Mouse (Mus musculus): ENCODE measurements around the gene Kcnip2. TPM values are rescaled to one million over a fixed set of nuclear protein-coding genes. Genes with fewer than 3 reads are reported as not detected.
A peak's percentile ranks its signal among the peaks of the same experiment; 100 is the strongest.

Kcnip2 gene
- 30.6 and 42.8 TPM in 2 replicates for total RNA-seq (2014; rRNA removed)
- 29.4 and 30.3 TPM in 2 replicates for polyA plus RNA-seq (2015; fragmentation: Nextera tagmentation; extraction: Ambion mirVana)

DNA sequence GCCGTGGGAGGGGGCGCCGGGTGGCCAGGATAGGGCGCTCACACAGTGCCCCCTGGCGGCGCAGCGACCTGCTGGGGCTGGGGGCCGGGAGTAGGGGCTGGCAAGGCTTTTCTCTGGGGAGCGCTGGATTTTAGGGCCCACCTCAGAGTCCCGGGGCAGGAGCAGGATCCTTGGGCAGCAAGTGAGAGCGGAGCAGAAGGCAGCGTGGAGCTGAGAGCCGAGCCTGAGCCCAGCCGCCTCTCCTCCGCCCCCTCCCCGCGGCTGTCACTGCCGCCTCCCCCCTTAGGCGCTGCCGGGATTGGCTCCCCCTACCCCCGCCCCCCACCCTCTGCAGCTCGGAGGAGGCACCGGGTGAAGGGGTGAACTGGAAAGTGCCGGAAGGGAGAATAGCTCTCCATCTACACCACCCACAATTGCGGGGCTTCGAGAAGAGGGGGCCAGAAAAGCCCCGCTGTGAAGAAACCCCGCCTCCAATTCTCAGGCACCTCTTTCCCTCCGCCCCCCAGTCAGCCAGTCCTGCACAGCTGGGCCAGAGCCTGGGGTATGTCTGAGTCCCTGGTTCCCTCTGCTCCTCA lies at the start of gene Kcnip2:
Gene Kcnip2 (minus strand): TSS at position 231 of the 575 bp plus-strand sequence.
- Histone ChIP-seq H3K9ac (peak within 1 kb of the TSS; percentile 55), H3K4me1 (ENCODE audit: insufficient read depth) (0 out of 2 replicates have a peak, but pooled peaks cover 20% of the 10 kb centered on the region), H3K27me3 (ENCODE audit: insufficient read depth, low read length) (no peaks in the 10 kb centered on the region), H3K36me3 (ENCODE audit: insufficient read depth) (peaks cover 3% of the 10 kb centered on the region; the same call in 1 of the 2 replicates), H3K27ac (ENCODE audit: low read depth, low read length) (peak within 1 kb of the TSS; percentile 29; the same call in 1 of the 2 replicates), H3K4me2 (ENCODE audit: low read depth) (peak within 1 kb of the TSS; percentile 90), H3K9me3 (ENCODE audit: low read length) (no peaks in the 10 kb centered on the region), H3K4me3 (ENCODE audit: low read depth, low read length) (peak within 1 kb of the TSS; percentile 49)
- ATAC-seq, result peak; percentile 76
- peak; percentile 63 for TF ChIP-seq CTCF (IDR thresholded peaks at IDR 0.05; ENCODE audit: low read depth)
- DNase-seq, result peak; percentile 59
- WGBS, result 4% methylated on average over 20 of the region's 29 CpGs

GRCm38 (mm10) chr19:45855284-45855920 lies 39.5 kb upstream of the Kcnip2 start:
- no peaks in the 10 kb centered on the region for H3K27me3 ChIP-seq (ENCODE audit: insufficient read depth, low read length)
- TF ChIP-seq CTCF (IDR thresholded peaks at IDR 0.05; ENCODE audit: low read depth), result no peak
- DNase-seq, result no peak
- no peaks in the 10 kb centered on the region for H3K36me3 ChIP-seq (ENCODE audit: insufficient read depth)
- H3K4me1 ChIP-seq (ENCODE audit: insufficient read depth), result no peaks in the 10 kb centered on the region
- H3K27ac ChIP-seq (ENCODE audit: low read depth, low read length), result no peak overlapping the region
- H3K9me3 ChIP-seq (ENCODE audit: low read length), result no peaks in the 10 kb centered on the region
- H3K9ac ChIP-seq, result no peak overlapping the region
- ATAC-seq, result no peak
- 52% methylated on average over 8 of the region's 8 CpGs for WGBS
- no peak overlapping the region for H3K4me2 ChIP-seq (ENCODE audit: low read depth)
- H3K4me3 ChIP-seq (ENCODE audit: low read depth, low read length), result no peak overlapping the region

DNA sequence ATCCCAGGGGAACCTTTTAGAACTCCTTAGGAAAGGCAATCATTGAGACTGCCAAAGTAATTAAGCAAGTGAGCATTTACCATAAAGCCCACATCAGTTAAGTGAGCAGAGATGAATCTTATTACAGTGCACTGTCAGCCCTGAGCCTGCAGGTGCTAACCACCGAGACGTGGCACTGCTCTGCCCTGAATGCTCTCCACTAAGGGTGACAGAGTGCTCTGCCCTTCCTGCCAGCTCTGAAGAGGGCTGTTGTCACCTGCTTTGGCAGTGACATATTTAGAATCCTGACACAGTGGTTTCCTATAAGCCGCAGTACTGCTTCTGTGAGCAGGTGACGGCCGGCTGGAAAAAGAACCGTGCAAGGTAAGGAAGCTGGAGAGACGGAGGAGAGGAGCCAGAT lies 38.7 kb upstream of the Kcnip2 start:
- no peaks in the 10 kb centered on the region for H3K4me1 ChIP-seq (ENCODE audit: insufficient read depth)
- H3K9ac ChIP-seq, result no peak overlapping the region
- TF ChIP-seq CTCF (IDR thresholded peaks at IDR 0.05; ENCODE audit: low read depth), result no peak
- H3K4me2 ChIP-seq (ENCODE audit: low read depth), result no peak overlapping the region
- H3K27ac ChIP-seq (ENCODE audit: low read depth, low read length), result no peak overlapping the region
- WGBS, result 59% methylated on average over 7 of the region's 7 CpGs
- no peaks in the 10 kb centered on the region for H3K9me3 ChIP-seq (ENCODE audit: low read length)
- H3K27me3 ChIP-seq (ENCODE audit: insufficient read depth, low read length), result no peaks in the 10 kb centered on the region
- DNase-seq (no peak), ATAC-seq (peak; percentile 55; the same call in 1 of the 2 replicates)
- H3K4me3 ChIP-seq (ENCODE audit: low read depth, low read length), result no peak overlapping the region
- H3K36me3 ChIP-seq (ENCODE audit: insufficient read depth), result no peaks in the 10 kb centered on the region

DNA sequence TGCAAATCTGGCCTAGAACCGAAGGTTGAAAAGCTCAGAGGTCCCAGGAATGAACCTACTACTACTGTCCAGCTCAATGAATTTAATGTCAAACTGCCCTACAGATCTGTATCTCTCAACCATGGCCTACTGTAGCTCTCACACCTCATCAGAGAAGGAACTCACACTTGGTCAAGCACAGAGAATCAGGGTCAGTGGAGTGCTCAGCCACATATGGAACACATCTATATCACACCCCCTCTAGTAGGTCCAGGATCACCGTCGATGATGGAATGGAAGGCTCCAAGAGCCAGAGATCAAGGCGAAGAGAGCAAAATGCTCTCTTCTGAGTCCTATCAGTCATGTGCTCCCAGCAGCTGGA lies 31.9 kb upstream of the Kcnip2 start:
- ATAC-seq, result no peak
- no peaks in the 10 kb centered on the region for H3K27me3 ChIP-seq (ENCODE audit: insufficient read depth, low read length)
- H3K4me3 ChIP-seq (ENCODE audit: low read depth, low read length), result no peak overlapping the region
- H3K36me3 ChIP-seq (ENCODE audit: insufficient read depth), result no peaks in the 10 kb centered on the region
- H3K4me2 ChIP-seq (ENCODE audit: low read depth), result no peak overlapping the region
- 89% methylated on average over 4 of the region's 4 CpGs for WGBS
- no peak for TF ChIP-seq CTCF (IDR thresholded peaks at IDR 0.05; ENCODE audit: low read depth)
- 0 out of 2 replicates have a peak, but pooled peaks cover 4% of the 10 kb centered on the region for H3K4me1 ChIP-seq (ENCODE audit: insufficient read depth)
- DNase-seq, result no peak
- H3K27ac ChIP-seq (ENCODE audit: low read depth, low read length), result no peak overlapping the region
- no peak overlapping the region for H3K9ac ChIP-seq
- H3K9me3 ChIP-seq (ENCODE audit: low read length), result no peaks in the 10 kb centered on the region

GRCm38 (mm10) chr19:45847016-45847732 lies 31.3 kb upstream of the Kcnip2 start:
- no peak overlapping the region for H3K27ac ChIP-seq (ENCODE audit: low read depth, low read length)
- H3K4me2 ChIP-seq (ENCODE audit: low read depth), result no peak overlapping the region
- ATAC-seq (peak; percentile 47), DNase-seq (peak; percentile 22)
- H3K4me3 ChIP-seq (ENCODE audit: low read depth, low read length), result no peak overlapping the region
- H3K36me3 ChIP-seq (ENCODE audit: insufficient read depth), result no peaks in the 10 kb centered on the region
- TF ChIP-seq CTCF (IDR thresholded peaks at IDR 0.05; ENCODE audit: low read depth), result peak; percentile 58
- no peaks in the 10 kb centered on the region for H3K9me3 ChIP-seq (ENCODE audit: low read length)
- WGBS, result 61% methylated on average over 3 of the region's 3 CpGs
- H3K9ac ChIP-seq, result no peak overlapping the region
- no peaks in the 10 kb centered on the region for H3K27me3 ChIP-seq (ENCODE audit: insufficient read depth, low read length)
- H3K4me1 ChIP-seq (ENCODE audit: insufficient read depth), result 0 out of 2 replicates have a peak, but pooled peaks cover 4% of the 10 kb centered on the region

DNA sequence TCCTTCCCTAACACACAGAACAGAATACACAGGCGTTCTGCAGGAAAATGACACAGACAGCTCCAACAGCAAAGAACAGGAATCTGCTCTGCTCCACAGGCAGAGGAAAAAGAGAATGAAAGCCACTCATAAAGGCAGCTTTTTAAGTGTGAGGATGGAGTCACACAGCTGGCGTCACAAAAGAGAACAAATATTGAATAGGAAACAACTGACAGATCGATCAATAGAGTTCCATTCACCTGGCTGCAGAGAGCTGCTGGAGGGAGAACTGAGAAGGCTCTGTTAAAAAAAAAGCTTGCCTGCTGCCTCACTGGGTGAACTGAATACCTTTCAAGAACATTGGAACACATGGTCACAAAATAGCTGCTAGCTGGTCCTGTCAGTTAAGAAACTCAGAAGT lies 28.3 kb upstream of the Kcnip2 start:
- TF ChIP-seq CTCF (IDR thresholded peaks at IDR 0.05; ENCODE audit: low read depth), result no peak
- DNase-seq (no peak), ATAC-seq (no peak)
- Histone ChIP-seq H3K9ac (no peak overlapping the region), H3K4me3 (ENCODE audit: low read depth, low read length) (no peak overlapping the region), H3K9me3 (ENCODE audit: low read length) (no peaks in the 10 kb centered on the region), H3K36me3 (ENCODE audit: insufficient read depth) (no peaks in the 10 kb centered on the region), H3K27ac (ENCODE audit: low read depth, low read length) (peak overlapping the region; percentile 24), H3K27me3 (ENCODE audit: insufficient read depth, low read length) (no peaks in the 10 kb centered on the region), H3K4me1 (ENCODE audit: insufficient read depth) (0 out of 2 replicates have a peak, but pooled peaks cover 4% of the 10 kb centered on the region), H3K4me2 (ENCODE audit: low read depth) (no peak overlapping the region)
- 12% methylated on average over 3 of the region's 3 CpGs for WGBS

DNA sequence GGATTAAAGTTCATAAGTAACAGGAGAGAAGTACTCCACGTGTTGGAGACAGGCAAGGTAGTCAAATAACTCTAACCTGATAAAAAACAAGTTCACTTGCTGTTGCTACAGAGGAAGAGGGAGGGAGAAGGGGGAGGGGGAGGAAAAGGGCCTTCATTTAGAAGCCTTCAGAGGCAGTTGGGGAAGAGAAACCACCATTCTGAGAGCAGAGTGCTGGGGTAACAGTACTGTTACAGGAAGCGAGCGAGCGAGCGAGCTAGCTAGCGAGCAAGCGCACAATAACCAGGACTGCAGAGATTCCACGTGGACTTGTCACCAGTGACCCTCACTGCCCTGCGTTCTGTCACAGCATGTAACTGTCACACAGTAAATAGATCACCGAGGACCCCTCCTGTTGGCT lies 27.6 kb upstream of the Kcnip2 start:
- peak overlapping the region; percentile 24 for H3K27ac ChIP-seq (ENCODE audit: low read depth, low read length)

More for the DNA sequence above, 27.6 kb upstream of the Kcnip2 start:
- ATAC-seq (no peak), DNase-seq (no peak)
- WGBS, result 41% methylated on average over 10 of the region's 10 CpGs
- Histone ChIP-seq H3K4me3 (ENCODE audit: low read depth, low read length) (no peak overlapping the region), H3K4me2 (ENCODE audit: low read depth) (no peak overlapping the region), H3K4me1 (ENCODE audit: insufficient read depth) (0 out of 2 replicates have a peak, but pooled peaks cover 4% of the 10 kb centered on the region), H3K9ac (no peak overlapping the region), H3K27me3 (ENCODE audit: insufficient read depth, low read length) (no peaks in the 10 kb centered on the region), H3K36me3 (ENCODE audit: insufficient read depth) (no peaks in the 10 kb centered on the region), H3K9me3 (ENCODE audit: low read length) (no peaks in the 10 kb centered on the region)
- no peak for TF ChIP-seq CTCF (IDR thresholded peaks at IDR 0.05; ENCODE audit: low read depth)
